Mouse (Mus musculus): ENCODE measurements at regions not wholly inside any gene's neighbourhood (a gene's known extent, or its start where the extent isn't known, plus 50 kb on each side); places are given as distances from the start of the nearest gene placed in this dataset.

DNA sequence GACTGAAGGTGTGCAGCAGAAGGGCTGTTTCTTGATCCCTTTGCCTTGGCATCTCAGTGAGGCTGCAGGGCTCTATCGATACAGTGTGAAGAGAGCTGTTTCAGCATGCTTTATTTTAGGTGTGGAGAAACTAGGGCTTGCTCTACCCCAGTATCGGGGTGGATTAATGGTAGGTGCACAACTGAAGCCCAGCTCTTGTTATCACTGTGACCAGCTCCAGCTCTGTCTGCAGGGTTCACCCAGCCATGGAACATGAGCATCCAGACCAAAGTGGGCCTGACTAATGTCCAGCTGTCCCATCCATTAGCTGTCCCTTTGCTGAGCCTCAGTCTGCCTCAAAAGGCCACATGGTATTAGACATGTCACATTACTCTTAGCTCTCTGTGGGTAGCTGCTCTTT is 132.2 kb downstream of the Plekhb2 start:
- 88% methylated on average over 2 of the region's 2 CpGs for WGBS
- Histone ChIP-seq H3K4me3 (ENCODE audit: insufficient read depth, low read depth, low read length) (no peak overlapping the region), H3K27ac (ENCODE audit: insufficient read depth, low read depth, low read length) (no peak overlapping the region), H3K36me3 (ENCODE audit: control insufficient read depth, insufficient read depth, low read length) (no peaks in the 10 kb centered on the region), H3K27me3 (replicated peaks; ENCODE audit: control insufficient read depth, insufficient read depth, low read length) (no peaks in the 10 kb centered on the region), H3K4me1 (ENCODE audit: control insufficient read depth, insufficient read depth, low read length) (no peaks in the 10 kb centered on the region)
- no peak for DNase-seq
- no peak for TF ChIP-seq POLR2A (IDR thresholded peaks at IDR 0.05; ENCODE audit: low read depth, low read length)
- TF ChIP-seq CTCF (conservative IDR thresholded peaks at IDR 0.05; ENCODE audit: insufficient read depth, insufficient read length, low read depth, low read length) = no peak

DNA sequence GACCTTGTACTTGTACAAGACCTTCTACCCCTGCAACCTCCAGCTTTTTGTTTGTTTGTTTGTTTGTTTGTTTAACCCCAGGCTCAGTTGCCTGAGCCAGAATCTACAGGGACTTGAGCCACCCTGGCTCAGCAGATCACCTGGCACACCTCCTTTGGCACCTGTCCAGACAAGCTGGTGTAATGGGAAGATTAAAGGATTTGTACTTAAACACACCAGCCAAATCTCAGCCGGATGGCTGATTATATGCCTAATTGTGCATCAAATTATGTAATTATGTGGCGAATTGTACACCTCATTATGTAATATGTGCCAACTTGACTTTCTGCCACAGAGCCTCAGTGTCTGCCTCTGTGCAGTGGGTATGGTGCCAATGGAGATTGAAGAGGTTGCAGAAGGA is 133.2 kb downstream of the Plekhb2 start:
- WGBS = 58% methylated on average over 2 of the region's 2 CpGs
- Histone ChIP-seq H3K27ac (ENCODE audit: insufficient read depth, low read depth, low read length) (no peak overlapping the region), H3K27me3 (replicated peaks; ENCODE audit: control insufficient read depth, insufficient read depth, low read length) (no peaks in the 10 kb centered on the region), H3K4me1 (ENCODE audit: control insufficient read depth, insufficient read depth, low read length) (no peaks in the 10 kb centered on the region), H3K36me3 (ENCODE audit: control insufficient read depth, insufficient read depth, low read length) (no peaks in the 10 kb centered on the region), H3K4me3 (ENCODE audit: insufficient read depth, low read depth, low read length) (no peak overlapping the region)
- no peak for TF ChIP-seq POLR2A (IDR thresholded peaks at IDR 0.05; ENCODE audit: low read depth, low read length)
- no peak for TF ChIP-seq CTCF (conservative IDR thresholded peaks at IDR 0.05; ENCODE audit: insufficient read depth, insufficient read length, low read depth, low read length)
- DNase-seq = peak; percentile 8

DNA sequence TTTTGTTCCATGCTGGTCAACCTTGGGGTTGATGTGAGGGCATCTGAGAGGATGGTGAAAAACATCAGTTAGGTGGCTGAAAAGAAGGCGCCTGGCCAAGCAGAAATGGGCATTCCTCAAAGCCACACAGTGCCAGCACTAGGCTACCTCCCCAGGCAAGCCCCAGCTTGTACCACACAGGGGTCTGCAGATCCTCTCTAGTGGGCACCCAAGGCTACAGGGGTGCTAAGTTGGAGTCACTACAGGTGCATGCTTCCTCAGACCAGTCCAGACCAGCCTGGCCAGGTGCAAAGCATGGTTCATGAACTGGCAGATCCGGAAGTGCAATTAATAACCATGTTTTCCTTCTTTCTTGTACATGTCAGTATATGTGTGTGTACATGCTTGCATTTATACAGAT is 137.1 kb downstream of the Plekhb2 start:
- Histone ChIP-seq H3K4me1 (ENCODE audit: control insufficient read depth, insufficient read depth, low read length) (no peaks in the 10 kb centered on the region), H3K36me3 (ENCODE audit: control insufficient read depth, insufficient read depth, low read length) (no peaks in the 10 kb centered on the region), H3K27ac (ENCODE audit: insufficient read depth, low read depth, low read length) (no peak overlapping the region), H3K27me3 (replicated peaks; ENCODE audit: control insufficient read depth, insufficient read depth, low read length) (no peaks in the 10 kb centered on the region), H3K4me3 (ENCODE audit: insufficient read depth, low read depth, low read length) (no peak overlapping the region)
- no peak for DNase-seq
- TF ChIP-seq POLR2A (IDR thresholded peaks at IDR 0.05; ENCODE audit: low read depth, low read length) (no peak), CTCF (conservative IDR thresholded peaks at IDR 0.05; ENCODE audit: insufficient read depth, insufficient read length, low read depth, low read length) (no peak)
- 77% methylated on average over 2 of the region's 2 CpGs for WGBS

DNA sequence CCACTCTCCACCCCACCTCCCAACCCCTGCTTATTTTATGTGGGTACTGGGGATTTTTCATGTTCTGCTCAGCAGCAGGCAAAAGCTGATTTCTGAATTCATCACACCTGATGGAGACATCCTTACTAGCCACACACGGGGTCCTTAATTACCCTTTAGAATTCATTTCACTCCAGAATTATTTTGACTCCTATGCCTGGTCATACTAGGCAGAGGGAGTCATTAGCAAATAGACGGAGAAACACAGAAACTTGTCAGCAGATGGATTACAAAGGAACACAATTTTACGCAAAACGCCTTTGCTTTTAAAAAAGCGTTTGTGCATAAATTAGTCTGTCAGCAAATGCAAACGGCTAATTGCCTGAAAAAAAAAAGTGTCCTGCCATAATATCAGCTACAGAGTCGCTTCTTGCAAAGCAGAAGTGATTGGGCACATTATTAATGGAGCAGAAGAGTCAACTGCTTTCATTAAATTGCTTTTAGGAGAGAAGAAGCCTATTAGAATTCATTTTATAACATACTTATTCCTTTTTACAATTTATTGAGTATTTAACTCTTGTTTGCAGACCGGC is 138.0 kb downstream of the Plekhb2 start:
- TF ChIP-seq CTCF (conservative IDR thresholded peaks at IDR 0.05; ENCODE audit: insufficient read depth, insufficient read length, low read depth, low read length) (no peak), POLR2A (IDR thresholded peaks at IDR 0.05; ENCODE audit: low read depth, low read length) (no peak)
- WGBS = 56% methylated on average over 8 of the region's 8 CpGs

DNA sequence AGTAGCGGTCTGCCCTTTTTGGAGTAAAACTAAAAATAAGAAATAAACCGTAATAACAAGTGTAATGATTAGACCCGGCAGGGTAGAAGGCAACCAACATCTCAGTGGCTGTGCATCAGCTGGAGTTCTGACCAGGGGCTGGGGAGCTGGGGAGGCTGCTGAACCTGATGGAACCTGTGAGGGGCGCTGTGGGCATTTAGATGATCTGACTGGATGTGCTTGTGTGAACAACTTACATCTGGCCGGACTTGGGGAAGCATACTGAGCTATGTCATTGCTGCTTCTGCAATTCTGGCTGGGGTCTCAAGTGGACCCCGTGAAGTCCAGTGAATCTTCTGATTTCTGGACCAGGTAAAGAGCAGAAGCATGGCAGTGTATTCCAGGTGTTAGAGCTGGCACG is 138.4 kb downstream of the Plekhb2 start:
- TF ChIP-seq CTCF (conservative IDR thresholded peaks at IDR 0.05; ENCODE audit: insufficient read depth, insufficient read length, low read depth, low read length) (no peak), POLR2A (IDR thresholded peaks at IDR 0.05; ENCODE audit: low read depth, low read length) (no peak)
- no peaks in the 10 kb centered on the region for H3K27me3 ChIP-seq (replicated peaks; ENCODE audit: control insufficient read depth, insufficient read depth, low read length)
- no peaks in the 10 kb centered on the region for H3K36me3 ChIP-seq (ENCODE audit: control insufficient read depth, insufficient read depth, low read length)
- no peak overlapping the region for H3K27ac ChIP-seq (ENCODE audit: insufficient read depth, low read depth, low read length)
- H3K4me3 ChIP-seq (ENCODE audit: insufficient read depth, low read depth, low read length) = no peak overlapping the region
- no peak for DNase-seq
- H3K4me1 ChIP-seq (ENCODE audit: control insufficient read depth, insufficient read depth, low read length) = no peaks in the 10 kb centered on the region
- WGBS = 77% methylated on average over 7 of the region's 7 CpGs

More for the DNA sequence above, 138.0 kb downstream of the Plekhb2 start:
- Histone ChIP-seq H3K36me3 (ENCODE audit: control insufficient read depth, insufficient read depth, low read length) (no peaks in the 10 kb centered on the region), H3K4me1 (ENCODE audit: control insufficient read depth, insufficient read depth, low read length) (no peaks in the 10 kb centered on the region), H3K27ac (ENCODE audit: insufficient read depth, low read depth, low read length) (no peak overlapping the region), H3K27me3 (replicated peaks; ENCODE audit: control insufficient read depth, insufficient read depth, low read length) (no peaks in the 10 kb centered on the region), H3K4me3 (ENCODE audit: insufficient read depth, low read depth, low read length) (no peak overlapping the region)
- no peak for DNase-seq

DNA sequence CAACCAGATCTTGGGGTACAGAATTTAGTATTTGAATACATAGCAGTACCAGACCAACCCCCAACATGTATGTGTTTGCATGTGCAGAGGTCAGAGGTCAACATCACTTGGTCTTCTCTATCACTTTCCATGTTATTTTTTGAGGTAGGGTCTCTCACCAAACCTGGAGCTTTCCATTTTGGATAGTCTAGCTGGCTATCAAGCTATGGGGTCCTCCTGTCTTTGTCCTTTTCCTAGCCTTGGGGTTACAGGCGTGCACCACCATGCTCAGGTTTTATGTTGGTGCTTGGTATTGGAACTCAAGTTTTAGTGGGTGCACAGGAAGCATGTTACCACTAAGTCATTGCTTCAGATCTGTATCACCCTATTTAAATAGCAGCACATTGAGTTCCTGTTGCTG is 151.0 kb downstream of the Plekhb2 start:
- no peak for DNase-seq
- no peaks in the 10 kb centered on the region for H3K36me3 ChIP-seq (ENCODE audit: control insufficient read depth, insufficient read depth, low read length)
- no peak for TF ChIP-seq POLR2A (IDR thresholded peaks at IDR 0.05; ENCODE audit: low read depth, low read length)
- no peak for TF ChIP-seq CTCF (conservative IDR thresholded peaks at IDR 0.05; ENCODE audit: insufficient read depth, insufficient read length, low read depth, low read length)
- H3K27me3 ChIP-seq (replicated peaks; ENCODE audit: control insufficient read depth, insufficient read depth, low read length) = no peaks in the 10 kb centered on the region
- no peaks in the 10 kb centered on the region for H3K4me1 ChIP-seq (ENCODE audit: control insufficient read depth, insufficient read depth, low read length)
- no peak overlapping the region for H3K4me3 ChIP-seq (ENCODE audit: insufficient read depth, low read depth, low read length)
- H3K27ac ChIP-seq (ENCODE audit: insufficient read depth, low read depth, low read length) = no peak overlapping the region
- 94% methylated on average over 1 of the region's 1 CpGs for WGBS

DNA sequence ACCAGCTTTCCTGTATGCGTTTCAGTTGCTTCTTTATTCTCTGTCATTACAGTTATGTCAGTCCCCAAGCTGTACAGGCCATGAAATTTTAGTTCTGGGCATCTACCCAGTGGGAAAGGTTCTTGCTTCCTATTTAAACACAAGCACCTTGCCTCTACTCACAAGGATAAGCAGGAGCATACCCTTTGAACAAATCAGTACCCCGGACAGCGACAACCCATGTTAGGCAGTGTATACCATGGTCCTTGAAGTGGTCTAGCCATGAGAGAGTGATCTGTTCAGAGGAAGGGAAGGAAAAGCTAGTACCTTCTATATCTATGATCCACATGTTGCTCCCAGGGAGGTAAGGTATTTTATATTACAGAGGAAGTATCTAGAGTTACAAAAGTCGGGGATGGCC is 167.7 kb downstream of the Plekhb2 start:
- H3K27ac ChIP-seq (ENCODE audit: insufficient read depth, low read depth, low read length) = no peak overlapping the region
- TF ChIP-seq CTCF (conservative IDR thresholded peaks at IDR 0.05; ENCODE audit: insufficient read depth, insufficient read length, low read depth, low read length) (no peak), POLR2A (IDR thresholded peaks at IDR 0.05; ENCODE audit: low read depth, low read length) (no peak)
- DNase-seq = no peak

More for the DNA sequence above, 167.7 kb downstream of the Plekhb2 start:
- WGBS = 73% methylated on average over 4 of the region's 4 CpGs
- Histone ChIP-seq H3K27me3 (replicated peaks; ENCODE audit: control insufficient read depth, insufficient read depth, low read length) (no peaks in the 10 kb centered on the region), H3K4me3 (ENCODE audit: insufficient read depth, low read depth, low read length) (no peak overlapping the region), H3K4me1 (ENCODE audit: control insufficient read depth, insufficient read depth, low read length) (no peaks in the 10 kb centered on the region), H3K36me3 (ENCODE audit: control insufficient read depth, insufficient read depth, low read length) (no peaks in the 10 kb centered on the region)
